Mouse (Mus musculus): Measurements from ENCODE around the gene Syt16.

- TF ChIP-seq POLR2A (IDR thresholded peaks at IDR 0.05; ENCODE audit: insufficient read length, low read depth) (no peak), USF1 (IDR thresholded peaks at IDR 0.05; ENCODE audit: low read depth) (no peak), TCF12 (IDR thresholded peaks at IDR 0.05; ENCODE audit: insufficient read depth, poor library complexity, severe bottlenecking) (no peak), MAX (IDR thresholded peaks at IDR 0.05; ENCODE audit: low read depth) (no peak)
Measured at GRCm38 (mm10) chr12:74192552-74192951, 195.1 kb downstream of the Syt16 start.
